Mouse (Mus musculus): ENCODE measurements around the gene Hist1h4f. TPM values are rescaled to one million over a fixed set of nuclear protein-coding genes. Genes with fewer than 3 reads are reported as not detected.
"Not testable (repeated sequence)": the region's sequence is repeated elsewhere in the genome, so short reads cannot be mapped to it uniquely, and the experiment has no call there.

The Hist1h4f gene
- polyA plus RNA-seq, 1 experiment from 2014 or later, result not detected

DNA sequence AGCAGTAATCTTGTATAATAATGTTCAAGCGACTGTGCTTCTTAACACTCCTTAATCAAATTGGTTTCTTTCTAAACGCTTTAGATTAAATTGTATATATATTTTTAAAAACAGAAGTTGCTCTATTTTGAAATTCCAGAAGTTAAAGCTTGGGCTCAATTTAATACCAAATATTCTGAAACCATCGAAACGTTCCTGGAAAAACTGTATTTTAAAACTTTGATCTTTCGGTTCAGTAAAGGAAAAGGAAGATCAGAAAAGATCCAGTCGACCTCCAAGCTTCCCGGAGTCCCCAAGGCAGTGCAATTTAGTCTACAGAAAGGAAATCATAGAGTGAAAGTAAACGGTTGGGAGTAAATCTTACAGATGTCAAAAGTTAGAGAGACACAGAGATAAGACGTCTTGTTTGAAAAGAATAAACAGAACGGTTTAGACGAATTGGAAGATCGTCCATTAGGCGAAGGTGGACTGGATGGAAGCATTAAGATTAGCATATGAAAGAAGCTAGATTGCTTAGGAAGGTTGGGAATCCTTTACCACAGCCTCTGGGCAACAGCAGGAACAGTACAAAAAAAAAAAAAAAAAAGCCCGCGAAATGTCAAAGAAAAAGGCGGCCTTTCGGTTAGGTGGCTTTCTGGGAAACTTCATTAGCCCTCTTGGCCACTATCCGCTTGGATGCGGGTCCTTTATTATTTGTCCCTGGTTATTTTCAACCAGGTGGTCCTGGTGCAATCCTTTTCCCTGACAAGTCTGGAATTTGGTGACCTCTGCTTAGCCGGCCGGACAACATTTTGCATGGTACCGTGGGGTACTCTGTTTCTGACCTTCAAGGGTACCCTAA, 34.9 kb upstream of the Hist1h4f start:
- H3K27ac ChIP-seq (ENCODE audit: low read length), result peak overlapping the region; percentile 93
- peak overlapping the region; percentile 77 for H3K4me2 ChIP-seq (ENCODE audit: low read length)
- H3K36me3 ChIP-seq (ENCODE audit: control insufficient read depth, insufficient read depth), result no peaks in the 10 kb centered on the region
- peak overlapping the region; percentile 52 for H3K9ac ChIP-seq (replicated peaks; ENCODE audit: low read depth, low read length)
- H3K4me1 ChIP-seq (replicated peaks; ENCODE audit: control insufficient read depth, insufficient read depth, low read length), result peaks cover 33% of the 10 kb centered on the region
- H3K9me3 ChIP-seq (ENCODE audit: control insufficient read depth, low read length), result no peaks in the 10 kb centered on the region
- WGBS, result under 1% methylated on average over 22 of the region's 22 CpGs
- no peaks in the 10 kb centered on the region for H3K27me3 ChIP-seq (replicated peaks; ENCODE audit: control insufficient read depth, insufficient read depth, low read length)
- peak overlapping the region; percentile 39 for H3K4me3 ChIP-seq (replicated peaks; ENCODE audit: low read length)
- no peak for ATAC-seq

DNA sequence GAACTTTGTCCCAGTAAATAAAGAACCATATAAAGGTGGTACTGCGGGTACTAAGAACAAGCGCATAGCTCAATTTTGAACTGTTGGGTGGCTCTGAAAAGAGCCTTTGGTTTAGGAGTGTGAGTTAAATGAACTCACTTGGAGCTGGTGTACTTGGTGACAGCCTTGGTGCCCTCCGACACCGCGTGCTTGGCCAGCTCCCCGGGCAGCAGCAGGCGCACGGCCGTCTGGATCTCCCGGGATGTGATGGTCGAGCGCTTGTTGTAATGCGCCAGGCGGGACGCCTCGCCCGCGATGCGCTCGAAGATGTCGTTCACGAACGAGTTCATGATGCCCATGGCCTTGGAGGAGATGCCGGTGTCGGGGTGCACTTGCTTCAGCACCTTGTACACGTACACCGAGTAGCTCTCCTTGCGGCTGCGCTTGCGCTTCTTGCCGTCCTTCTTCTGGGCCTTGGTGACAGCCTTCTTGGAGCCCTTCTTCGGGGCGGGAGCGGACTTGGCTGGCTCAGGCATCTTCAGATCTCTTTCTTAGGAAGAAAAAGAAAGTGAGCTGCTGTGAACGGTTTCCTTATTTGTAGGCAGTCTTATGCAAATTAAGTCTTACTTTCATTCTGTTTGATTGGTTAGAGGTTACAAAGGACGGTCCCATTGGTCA, 34.1 kb upstream of the Hist1h4f start:
- peak overlapping the region; percentile 49 for H3K4me3 ChIP-seq (replicated peaks; ENCODE audit: low read length)
- under 1% methylated on average over 30 of the region's 36 CpGs for WGBS
- ATAC-seq, result peak; percentile 87

DNA sequence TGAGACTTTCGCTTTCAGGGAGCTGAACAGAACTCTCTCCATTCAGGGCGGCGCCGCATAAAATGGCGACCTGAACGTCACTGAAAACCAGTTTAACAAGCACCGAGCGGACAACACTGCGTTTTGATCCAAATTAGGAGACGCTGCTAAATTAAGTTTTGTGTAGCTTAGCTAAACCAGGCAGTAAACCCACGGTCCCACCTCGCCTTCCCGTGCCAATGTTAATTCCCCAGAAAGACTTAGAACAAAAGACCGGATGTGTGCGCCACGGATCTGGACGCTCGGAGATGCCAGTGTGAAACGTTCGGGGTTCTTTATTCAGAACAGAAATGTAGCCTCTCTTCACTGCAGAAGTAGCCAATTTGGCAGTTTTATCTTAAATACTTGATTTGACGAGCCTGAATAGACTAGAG, 33.6 kb upstream of the Hist1h4f start:
- peak overlapping the region; percentile 67 for H3K9ac ChIP-seq (replicated peaks; ENCODE audit: low read depth, low read length)
- peaks cover 33% of the 10 kb centered on the region for H3K4me1 ChIP-seq (replicated peaks; ENCODE audit: control insufficient read depth, insufficient read depth, low read length)
- H3K36me3 ChIP-seq (ENCODE audit: control insufficient read depth, insufficient read depth), result no peaks in the 10 kb centered on the region
- H3K27ac ChIP-seq (ENCODE audit: low read length), result peak overlapping the region; percentile 98
- no peaks in the 10 kb centered on the region for H3K27me3 ChIP-seq (replicated peaks; ENCODE audit: control insufficient read depth, insufficient read depth, low read length)
- H3K4me2 ChIP-seq (ENCODE audit: low read length), result peak overlapping the region; percentile 60
- no peaks in the 10 kb centered on the region for H3K9me3 ChIP-seq (ENCODE audit: control insufficient read depth, low read length)
- peak overlapping the region; percentile 49 for H3K4me3 ChIP-seq (replicated peaks; ENCODE audit: low read length)
- WGBS, result 0% methylated on average over 21 of the region's 21 CpGs
- ATAC-seq, result peak; percentile 11

More for the DNA sequence above, 34.1 kb upstream of the Hist1h4f start:
- H3K27me3 ChIP-seq (replicated peaks; ENCODE audit: control insufficient read depth, insufficient read depth, low read length); H3K9me3 ChIP-seq (ENCODE audit: control insufficient read depth, low read length); H3K36me3 ChIP-seq (ENCODE audit: control insufficient read depth, insufficient read depth): not testable (repeated sequence)
- H3K4me1 ChIP-seq (replicated peaks; ENCODE audit: control insufficient read depth, insufficient read depth, low read length), result peaks cover 33% of the 10 kb centered on the region
- peak overlapping the region; percentile 67 for H3K9ac ChIP-seq (replicated peaks; ENCODE audit: low read depth, low read length)
- peak overlapping the region; percentile 98 for H3K27ac ChIP-seq (ENCODE audit: low read length)
- peak overlapping the region; percentile 60 for H3K4me2 ChIP-seq (ENCODE audit: low read length)

DNA sequence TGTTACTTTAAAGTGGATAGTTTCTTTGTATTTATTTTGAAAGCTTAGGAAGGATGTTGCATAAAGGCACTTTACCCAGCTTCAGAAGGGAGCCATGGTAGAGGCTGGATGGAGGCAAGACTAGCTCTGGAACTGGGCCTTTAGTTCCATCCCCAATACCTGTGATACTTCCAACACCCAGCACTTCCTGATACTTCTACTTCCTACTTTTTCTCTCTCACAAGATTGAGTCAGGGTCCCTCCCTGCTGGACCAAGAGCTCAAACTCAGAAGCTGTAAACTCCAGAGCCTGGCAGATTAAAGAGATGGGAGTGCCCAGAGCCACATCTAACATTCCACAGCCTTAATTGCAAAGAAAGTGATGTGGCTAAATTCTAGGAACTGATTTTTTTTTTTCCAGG, 32.9 kb upstream of the Hist1h4f start:
- H3K9ac ChIP-seq (replicated peaks; ENCODE audit: low read depth, low read length), result peak overlapping the region; percentile 67
- peaks cover 33% of the 10 kb centered on the region for H3K4me1 ChIP-seq (replicated peaks; ENCODE audit: control insufficient read depth, insufficient read depth, low read length)
- H3K36me3 ChIP-seq (ENCODE audit: control insufficient read depth, insufficient read depth), result no peaks in the 10 kb centered on the region
- ATAC-seq, result no peak
- H3K4me2 ChIP-seq (ENCODE audit: low read length), result peak overlapping the region; percentile 60
- peak overlapping the region; percentile 98 for H3K27ac ChIP-seq (ENCODE audit: low read length)
- H3K4me3 ChIP-seq (replicated peaks; ENCODE audit: low read length), result peak overlapping the region; percentile 49
- no peaks in the 10 kb centered on the region for H3K9me3 ChIP-seq (ENCODE audit: control insufficient read depth, low read length)
- no peaks in the 10 kb centered on the region for H3K27me3 ChIP-seq (replicated peaks; ENCODE audit: control insufficient read depth, insufficient read depth, low read length)

DNA sequence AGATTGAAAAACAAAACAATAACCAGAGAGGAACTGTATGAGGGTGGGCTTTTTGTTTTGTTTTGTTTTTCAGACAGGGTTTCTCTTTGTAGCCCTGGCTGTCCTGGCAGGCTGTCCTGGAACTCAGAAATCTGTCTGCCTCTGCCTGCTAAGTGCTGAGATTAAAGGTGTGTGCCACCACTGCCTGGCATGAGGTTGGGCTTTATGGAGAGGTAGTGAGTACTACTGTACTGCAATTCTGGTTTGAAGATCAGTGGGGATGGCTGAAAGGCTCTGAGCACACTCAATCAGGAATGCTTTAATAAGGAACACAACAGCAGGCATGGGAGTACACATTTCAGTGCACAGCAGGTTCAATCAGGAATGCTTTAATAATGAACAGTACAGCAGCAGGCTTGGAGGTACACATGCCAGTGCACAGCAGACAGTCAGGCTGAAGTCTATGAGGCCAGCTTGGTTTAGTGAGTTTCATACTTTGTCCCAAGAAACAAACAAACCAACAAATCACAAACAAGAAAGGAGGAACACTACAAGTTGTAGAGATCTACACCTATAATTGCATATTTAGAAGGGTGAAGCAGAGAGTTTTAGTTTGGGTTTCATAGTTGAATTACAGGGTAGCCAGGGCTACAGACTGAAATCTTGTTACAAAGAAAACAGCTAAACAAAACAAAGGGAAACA, 32.1 kb upstream of the Hist1h4f start:
- ATAC-seq, result no peak
- H3K9me3 ChIP-seq (ENCODE audit: control insufficient read depth, low read length), result no peaks in the 10 kb centered on the region
- peak overlapping the region; percentile 3; the same call in 1 of the 2 replicates for H3K27ac ChIP-seq (ENCODE audit: low read length)
- no peaks in the 10 kb centered on the region for H3K36me3 ChIP-seq (ENCODE audit: control insufficient read depth, insufficient read depth)
- H3K4me3 ChIP-seq (replicated peaks; ENCODE audit: low read length), result no peak overlapping the region
- no peaks in the 10 kb centered on the region for H3K27me3 ChIP-seq (replicated peaks; ENCODE audit: control insufficient read depth, insufficient read depth, low read length)
- H3K4me1 ChIP-seq (replicated peaks; ENCODE audit: control insufficient read depth, insufficient read depth, low read length), result peaks cover 33% of the 10 kb centered on the region
- no peak overlapping the region for H3K4me2 ChIP-seq (ENCODE audit: low read length)
- H3K9ac ChIP-seq (replicated peaks; ENCODE audit: low read depth, low read length), result no peak overlapping the region

DNA sequence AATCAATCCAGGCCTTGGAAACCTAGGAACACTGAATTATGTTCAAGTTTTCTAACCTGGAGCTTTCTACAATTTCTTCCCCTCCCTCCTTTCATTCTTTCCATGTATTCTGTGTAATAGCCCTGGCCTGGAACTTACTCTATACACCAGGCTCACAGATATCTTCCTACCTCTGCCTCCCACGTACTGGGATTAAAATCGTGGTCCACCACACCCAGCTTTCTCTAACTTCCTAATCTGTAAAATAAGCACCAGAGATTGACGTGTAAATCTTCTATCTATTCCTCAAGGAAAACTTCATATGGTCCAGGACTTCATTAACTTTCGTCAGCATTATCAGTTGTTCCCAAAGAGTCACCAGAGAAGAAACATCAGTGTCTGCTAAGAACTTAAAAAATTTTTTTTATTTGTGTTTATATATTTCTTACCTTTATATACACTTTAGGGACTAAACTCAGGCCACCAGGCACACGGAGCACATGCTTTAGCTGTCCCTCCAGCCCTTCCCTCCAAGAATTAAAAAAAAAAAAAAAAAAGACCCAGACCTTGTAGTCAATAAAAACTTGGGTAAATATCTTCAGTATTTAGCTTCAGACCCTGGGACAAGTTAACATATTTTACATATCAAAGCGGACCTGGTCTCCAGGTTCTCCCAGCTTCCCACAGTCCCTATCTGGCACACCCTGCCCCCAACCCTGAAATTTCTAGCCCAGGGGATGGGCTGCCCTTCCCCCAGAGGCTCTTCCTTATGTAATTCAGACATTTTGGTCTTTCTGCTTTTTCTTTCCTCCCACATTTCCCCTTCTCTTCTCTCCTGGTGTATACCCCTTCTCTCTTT, 31.0 kb upstream of the Hist1h4f start:
- H3K36me3 ChIP-seq (ENCODE audit: control insufficient read depth, insufficient read depth), result no peaks in the 10 kb centered on the region
- peak overlapping the region; percentile 80 for H3K27ac ChIP-seq (ENCODE audit: low read length)
- H3K4me3 ChIP-seq (replicated peaks; ENCODE audit: low read length), result peak overlapping the region; percentile 61
- H3K4me2 ChIP-seq (ENCODE audit: low read length), result peak overlapping the region; percentile 96
- H3K9me3 ChIP-seq (ENCODE audit: control insufficient read depth, low read length), result no peaks in the 10 kb centered on the region
- 8% methylated on average over 6 of the region's 6 CpGs for WGBS
- no peaks in the 10 kb centered on the region for H3K27me3 ChIP-seq (replicated peaks; ENCODE audit: control insufficient read depth, insufficient read depth, low read length)
- H3K9ac ChIP-seq (replicated peaks; ENCODE audit: low read depth, low read length), result peak overlapping the region; percentile 67
- H3K4me1 ChIP-seq (replicated peaks; ENCODE audit: control insufficient read depth, insufficient read depth, low read length), result peaks cover 33% of the 10 kb centered on the region
- no peak for ATAC-seq

DNA sequence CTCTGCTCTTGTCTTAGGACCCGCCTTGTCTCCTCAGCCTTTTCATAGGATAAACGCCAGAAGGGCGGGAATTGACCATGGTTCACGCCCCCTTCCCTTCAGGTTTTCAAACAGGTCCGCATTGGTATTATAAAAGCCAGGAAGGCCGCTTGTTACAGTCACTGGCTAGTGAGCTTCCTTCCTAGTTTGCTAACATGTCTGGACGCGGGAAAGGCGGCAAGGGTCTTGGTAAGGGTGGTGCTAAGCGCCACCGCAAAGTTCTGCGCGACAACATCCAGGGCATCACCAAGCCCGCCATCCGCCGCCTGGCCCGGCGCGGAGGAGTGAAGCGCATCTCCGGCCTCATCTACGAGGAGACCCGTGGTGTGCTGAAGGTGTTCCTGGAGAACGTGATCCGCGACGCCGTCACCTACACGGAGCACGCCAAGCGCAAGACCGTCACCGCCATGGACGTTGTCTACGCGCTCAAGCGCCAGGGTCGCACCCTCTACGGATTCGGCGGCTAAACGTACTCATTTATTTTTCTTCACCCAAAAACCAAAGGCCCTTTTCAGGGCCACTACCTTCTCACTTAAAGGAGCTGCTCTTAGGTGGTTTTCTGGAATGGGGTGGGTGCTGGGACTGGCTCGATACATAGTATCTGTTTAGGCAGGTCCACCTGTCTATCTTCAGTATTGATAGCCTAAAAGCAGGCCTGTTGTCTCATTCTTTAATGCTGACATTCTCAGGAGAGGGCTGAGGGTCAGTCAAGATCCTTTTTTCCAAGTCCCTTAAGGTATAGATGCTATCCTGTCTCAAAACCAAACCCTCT, 30.2 kb upstream of the Hist1h4f start, which contains the start of gene Hist1h4d:
Hist1h4d (plus strand) TSS at position 191 of the 811 bp plus-strand sequence.
- peak within 1 kb of the TSS; percentile 96 for H3K4me2 ChIP-seq (ENCODE audit: low read length)
- no peaks in the 10 kb centered on the region for H3K9me3 ChIP-seq (ENCODE audit: control insufficient read depth, low read length)
- ATAC-seq, result peak; percentile 89

DNA sequence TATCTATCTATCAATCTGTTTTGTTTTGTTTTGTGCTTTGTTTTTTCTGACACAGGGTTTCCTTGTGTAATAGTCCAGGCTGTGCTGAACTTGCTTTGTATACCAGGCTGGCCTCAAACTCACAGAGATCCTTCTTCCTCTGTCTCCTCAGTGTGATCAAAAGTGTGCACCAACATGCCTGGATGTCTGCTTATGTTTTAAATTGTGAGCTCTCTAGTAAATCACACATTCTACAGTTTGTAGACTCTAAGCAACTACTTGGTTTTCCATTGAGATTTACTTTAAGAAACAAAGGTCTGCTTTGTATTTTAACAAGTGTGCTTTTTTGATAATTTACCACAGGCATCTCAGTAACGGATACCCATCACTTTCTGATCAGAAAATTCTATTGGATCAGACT, 26.4 kb upstream of the Hist1h4f start:
- no peak overlapping the region for H3K4me2 ChIP-seq (ENCODE audit: low read length)
- H3K36me3 ChIP-seq (ENCODE audit: control insufficient read depth, insufficient read depth), result no peaks in the 10 kb centered on the region
- no peak overlapping the region for H3K4me3 ChIP-seq (replicated peaks; ENCODE audit: low read length)
- H3K27me3 ChIP-seq (replicated peaks; ENCODE audit: control insufficient read depth, insufficient read depth, low read length), result no peaks in the 10 kb centered on the region
- no peak overlapping the region for H3K9ac ChIP-seq (replicated peaks; ENCODE audit: low read depth, low read length)
- no peaks in the 10 kb centered on the region for H3K9me3 ChIP-seq (ENCODE audit: control insufficient read depth, low read length)
- 86% methylated on average over 1 of the region's 1 CpGs for WGBS
- peaks cover 30% of the 10 kb centered on the region for H3K4me1 ChIP-seq (replicated peaks; ENCODE audit: control insufficient read depth, insufficient read depth, low read length)
- no peak for ATAC-seq
- H3K27ac ChIP-seq (ENCODE audit: low read length), result no peak overlapping the region

More for the DNA sequence above, 30.2 kb upstream of the Hist1h4f start, which contains the start of gene Hist1h4d:
- H3K4me1 ChIP-seq (replicated peaks; ENCODE audit: control insufficient read depth, insufficient read depth, low read length), result peaks cover 38% of the 10 kb centered on the region
- no peaks in the 10 kb centered on the region for H3K36me3 ChIP-seq (ENCODE audit: control insufficient read depth, insufficient read depth)
- under 1% methylated on average over 41 of the region's 43 CpGs for WGBS
- peak within 1 kb of the TSS; percentile 61 for H3K4me3 ChIP-seq (replicated peaks; ENCODE audit: low read length)
- H3K9ac ChIP-seq (replicated peaks; ENCODE audit: low read depth, low read length), result peak within 1 kb of the TSS; percentile 67
- H3K27me3 ChIP-seq (replicated peaks; ENCODE audit: control insufficient read depth, insufficient read depth, low read length), result no peaks in the 10 kb centered on the region
- peak within 1 kb of the TSS; percentile 80 for H3K27ac ChIP-seq (ENCODE audit: low read length)

All from forebrain, embryonic 16.5 days (tissue).